Comparison of ENCODE assay signal across 15 mouse cellular contexts in genomic region chr2:70347511-70347910, GRCm38 (mm10).
"Had no signal": no experiment of that assay in that cellular context is flagged by ENCODE, and none has a peak within 500 bp of the region (broad histone marks: within the 10 kb centered on the region; RNA-seq: fewer than 3 reads in every experiment).

No protein-coding gene starts in this region.

- H3K4me3 ChIP-seq: layer of hippocampus, adult 2 months; limb, embryonic 12.5 days; liver, embryonic 13.5 days; lung, embryonic 15.5 days; megakaryocyte, embryonic 14.5 days; midbrain, embryonic 15.5 days; neural tube, embryonic 12.5 days had no signal

- H3K27ac ChIP-seq: kidney, postnatal 0 days; layer of hippocampus, adult 2 months; limb, embryonic 12.5 days; liver, embryonic 13.5 days; lung, embryonic 15.5 days; macrophage; midbrain, embryonic 15.5 days; neural tube, embryonic 12.5 days; stomach, postnatal 0 days had no signal

- H3K27me3 ChIP-seq: liver, embryonic 13.5 days; lung, embryonic 15.5 days; megakaryocyte, embryonic 14.5 days; midbrain, embryonic 15.5 days; neural tube, embryonic 12.5 days had no signal

- H3K9ac ChIP-seq: limb, embryonic 12.5 days; liver, embryonic 13.5 days; liver, postnatal 0 days; lung, embryonic 15.5 days; midbrain, embryonic 15.5 days; neural tube, embryonic 12.5 days had no signal

- DNase-seq: kidney, postnatal 4 days; liver; liver, embryonic 13.5 days; liver, postnatal 0 days; thymus, postnatal 4 days had no signal

- ATAC-seq: liver, postnatal 0 days; midbrain, embryonic 15.5 days had no signal

- H3K4me1 ChIP-seq: limb, embryonic 12.5 days; liver, embryonic 13.5 days; lung, embryonic 15.5 days; megakaryocyte, embryonic 14.5 days; neural tube, embryonic 12.5 days had no signal

- H3K36me3 ChIP-seq: limb, embryonic 12.5 days; liver, embryonic 13.5 days; lung, embryonic 15.5 days; midbrain, embryonic 15.5 days; neural tube, embryonic 12.5 days had no signal

- H3K4me2 ChIP-seq: limb, embryonic 12.5 days; liver, embryonic 13.5 days; lung, embryonic 15.5 days; midbrain, embryonic 11.5 days; midbrain, embryonic 15.5 days; neural tube, embryonic 12.5 days had no signal

- H3K9me3 ChIP-seq: limb, embryonic 12.5 days; liver, embryonic 13.5 days; lung, embryonic 15.5 days; megakaryocyte, embryonic 14.5 days; midbrain, embryonic 15.5 days; neural tube, embryonic 12.5 days had no signal
